Mouse (Mus musculus): ENCODE measurements around the gene Osmr.

DNA sequence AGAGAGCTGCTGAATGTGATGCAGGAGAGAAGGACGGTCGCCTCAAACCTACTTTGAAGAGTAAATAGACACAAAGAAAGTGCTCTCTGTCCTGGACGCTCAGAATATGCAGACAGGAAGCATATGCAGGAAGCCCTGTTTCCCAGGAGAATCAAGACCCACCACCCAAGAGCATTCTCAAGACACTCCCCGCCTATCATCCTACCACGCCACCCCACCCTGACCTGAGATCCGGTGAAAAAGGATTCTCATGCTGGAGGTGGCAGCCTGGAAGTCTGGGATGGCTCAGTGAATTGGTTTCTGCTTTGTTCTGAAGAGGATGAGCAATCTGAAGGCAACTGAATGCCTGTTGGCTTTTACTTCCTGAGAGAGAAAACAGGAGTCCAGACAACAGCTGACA lies 26.5 kb upstream of the Osmr start:
- TF ChIP-seq CTCF (IDR thresholded peaks at IDR 0.05; ENCODE audit: extremely low read depth, insufficient read depth, insufficient read length, insufficient replicate concordance): no peak
- TF ChIP-seq POLR2A (IDR thresholded peaks at IDR 0.05; ENCODE audit: low read depth, low read length): no peak

All from spleen, adult 2 months (tissue).